Mouse (Mus musculus): ENCODE measurements at regions not wholly inside any gene's neighbourhood (a gene's known extent, or its start where the extent isn't known, plus 50 kb on each side); places are given as distances from the start of the nearest gene placed in this dataset.

DNA sequence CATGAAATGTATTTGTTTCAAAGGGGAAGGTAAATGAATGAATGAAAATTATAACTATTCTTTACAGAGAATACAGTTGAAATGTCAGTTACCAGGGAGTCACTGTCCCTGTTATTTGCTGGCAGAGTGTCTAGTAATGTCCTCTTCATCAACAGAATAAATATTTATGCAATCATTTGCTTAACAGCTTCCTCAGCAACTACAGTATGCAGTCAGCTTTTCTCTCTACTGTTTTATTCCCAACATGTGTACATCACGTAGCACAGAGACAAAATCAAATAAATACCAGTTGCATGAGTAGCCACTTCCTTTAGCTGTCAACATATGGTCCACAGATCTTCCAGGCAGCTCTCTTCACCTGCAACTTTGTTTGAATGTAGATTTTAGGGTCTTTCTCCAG is 90.2 kb upstream of the Plekhg1 start:
- Histone ChIP-seq H3K36me3 (ENCODE audit: insufficient read depth, low read length) (no peaks in the 10 kb centered on the region), H3K27ac (no peak overlapping the region), H3K4me3 (replicated peaks; ENCODE audit: low read depth, low read length) (no peak overlapping the region), H3K4me2 (ENCODE audit: low read length) (no peak overlapping the region), H3K4me1 (replicated peaks; ENCODE audit: insufficient read depth, low read length) (no peaks in the 10 kb centered on the region), H3K9me3 (replicated peaks; ENCODE audit: low read length) (no peaks in the 10 kb centered on the region), H3K27me3 (ENCODE audit: insufficient read depth, low read length) (no peaks in the 10 kb centered on the region), H3K9ac (ENCODE audit: low read depth, low read length) (no peak overlapping the region)
- ATAC-seq (replicated peaks; ENCODE audit: low FRiP score, low read depth): no peak
- DNase-seq (ENCODE audit: low spot score): no peak
- no peak for TF ChIP-seq CTCF (IDR thresholded peaks at IDR 0.05; ENCODE audit: low read depth)
- 49% methylated on average over 1 of the region's 1 CpGs for WGBS

DNA sequence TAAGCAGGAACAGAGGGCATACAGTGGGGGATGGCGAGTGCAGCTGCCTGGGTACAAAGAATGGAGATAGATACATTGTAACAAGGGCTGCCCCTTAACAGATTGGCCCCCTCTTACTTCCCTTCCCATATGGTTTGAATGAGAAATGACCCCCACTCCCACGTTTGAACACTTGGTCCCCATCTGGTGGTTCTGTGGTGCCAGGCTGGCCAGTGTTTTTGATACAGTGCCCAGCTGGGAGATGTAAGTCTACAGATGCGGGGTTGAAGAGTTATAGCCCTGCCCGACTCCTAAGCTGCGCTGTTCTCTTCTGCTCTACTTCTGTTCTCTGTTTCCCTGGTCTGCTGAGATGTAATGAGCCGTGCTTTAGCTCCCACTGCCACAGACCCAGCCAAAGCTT is 89.6 kb upstream of the Plekhg1 start:
- DNase-seq (ENCODE audit: low spot score): no peak
- Histone ChIP-seq H3K36me3 (ENCODE audit: insufficient read depth, low read length) (no peaks in the 10 kb centered on the region), H3K9me3 (replicated peaks; ENCODE audit: low read length) (no peaks in the 10 kb centered on the region), H3K27ac (no peak overlapping the region), H3K4me3 (replicated peaks; ENCODE audit: low read depth, low read length) (no peak overlapping the region), H3K27me3 (ENCODE audit: insufficient read depth, low read length) (no peaks in the 10 kb centered on the region), H3K4me1 (replicated peaks; ENCODE audit: insufficient read depth, low read length) (no peaks in the 10 kb centered on the region), H3K9ac (ENCODE audit: low read depth, low read length) (no peak overlapping the region), H3K4me2 (ENCODE audit: low read length) (no peak overlapping the region)
- 65% methylated on average over 6 of the region's 6 CpGs for WGBS
- no peak for TF ChIP-seq CTCF (IDR thresholded peaks at IDR 0.05; ENCODE audit: low read depth)
- no peak for ATAC-seq (replicated peaks; ENCODE audit: low FRiP score, low read depth)

DNA sequence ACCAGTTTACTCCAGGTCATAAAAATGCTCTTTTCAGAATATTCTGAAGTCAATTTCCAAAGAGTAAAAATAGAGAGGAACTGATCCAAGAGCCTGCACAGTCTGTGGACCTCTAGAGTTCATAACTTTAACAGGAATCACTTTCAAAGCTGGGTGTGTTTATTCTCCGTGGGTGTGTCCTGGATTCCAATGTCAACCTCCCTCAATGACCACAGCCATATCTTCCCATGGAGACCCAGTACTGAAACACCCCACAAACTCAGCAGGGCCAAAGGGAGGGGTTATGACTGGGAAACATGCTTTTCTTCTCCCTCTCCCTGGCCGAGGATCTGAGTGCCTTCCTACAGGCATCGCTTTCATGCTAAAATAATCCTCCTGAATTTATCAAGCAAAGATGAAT is 87.6 kb upstream of the Plekhg1 start:
- DNase-seq (ENCODE audit: low spot score) (no peak), ATAC-seq (replicated peaks; ENCODE audit: low FRiP score, low read depth) (no peak)
- 63% methylated on average over 3 of the region's 3 CpGs for WGBS
- Histone ChIP-seq H3K9ac (ENCODE audit: low read depth, low read length) (no peak overlapping the region), H3K9me3 (replicated peaks; ENCODE audit: low read length) (no peaks in the 10 kb centered on the region), H3K27me3 (ENCODE audit: insufficient read depth, low read length) (no peaks in the 10 kb centered on the region), H3K36me3 (ENCODE audit: insufficient read depth, low read length) (no peaks in the 10 kb centered on the region), H3K4me1 (replicated peaks; ENCODE audit: insufficient read depth, low read length) (no peaks in the 10 kb centered on the region), H3K27ac (no peak overlapping the region), H3K4me3 (replicated peaks; ENCODE audit: low read depth, low read length) (no peak overlapping the region), H3K4me2 (ENCODE audit: low read length) (no peak overlapping the region)
- TF ChIP-seq CTCF (IDR thresholded peaks at IDR 0.05; ENCODE audit: low read depth): no peak

DNA sequence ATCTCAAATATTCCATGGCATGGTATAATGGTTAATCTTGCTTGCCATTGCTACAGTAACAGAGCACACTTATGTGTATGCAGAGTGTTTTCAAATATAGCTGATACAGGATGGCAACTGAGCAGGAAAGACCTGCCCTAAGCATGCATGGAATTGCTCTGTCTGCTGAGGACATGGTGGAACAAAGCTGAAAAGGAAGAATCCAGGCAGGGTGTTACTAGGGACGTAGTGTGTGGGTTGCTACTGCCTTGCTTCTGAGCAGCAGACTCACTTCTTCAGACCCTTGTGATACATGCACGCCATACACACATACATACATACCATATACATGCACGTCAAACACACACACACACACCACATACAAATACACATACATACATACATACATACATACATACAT is 84.1 kb upstream of the Plekhg1 start:
- Histone ChIP-seq H3K4me3 (replicated peaks; ENCODE audit: low read depth, low read length) (no peak overlapping the region), H3K4me2 (ENCODE audit: low read length) (no peak overlapping the region), H3K4me1 (replicated peaks; ENCODE audit: insufficient read depth, low read length) (no peaks in the 10 kb centered on the region), H3K27me3 (ENCODE audit: insufficient read depth, low read length) (no peaks in the 10 kb centered on the region), H3K36me3 (ENCODE audit: insufficient read depth, low read length) (no peaks in the 10 kb centered on the region), H3K9ac (ENCODE audit: low read depth, low read length) (no peak overlapping the region), H3K27ac (no peak overlapping the region), H3K9me3 (replicated peaks; ENCODE audit: low read length) (no peaks in the 10 kb centered on the region)
- DNase-seq (ENCODE audit: low spot score) (no peak), ATAC-seq (replicated peaks; ENCODE audit: low FRiP score, low read depth) (no peak)
- TF ChIP-seq CTCF (IDR thresholded peaks at IDR 0.05; ENCODE audit: low read depth): no peak
- WGBS: 92% methylated on average over 3 of the region's 3 CpGs

DNA sequence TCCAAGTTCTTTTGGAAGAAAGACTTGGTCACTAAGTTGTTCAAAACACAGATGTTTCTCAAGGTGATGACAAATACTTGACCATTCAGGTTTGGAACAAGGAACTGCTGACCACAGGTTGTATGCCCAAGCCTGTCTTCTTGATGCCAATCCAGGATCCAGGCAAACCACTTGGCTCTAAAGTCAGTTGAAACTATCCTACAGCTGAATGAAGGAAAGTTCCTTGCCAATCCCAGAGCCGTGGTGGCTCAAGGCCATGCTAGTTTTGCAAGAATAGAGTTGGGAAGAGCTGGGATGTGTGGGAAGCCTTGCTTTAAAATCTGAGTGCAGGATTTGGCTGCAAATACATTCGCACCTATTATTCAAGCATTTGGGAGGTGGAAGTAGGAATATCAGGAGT is 78.0 kb upstream of the Plekhg1 start:
- DNase-seq (ENCODE audit: low spot score) (no peak), ATAC-seq (replicated peaks; ENCODE audit: low FRiP score, low read depth) (no peak)
- no peak overlapping the region for H3K4me2 ChIP-seq (ENCODE audit: low read length)
- no peaks in the 10 kb centered on the region for H3K36me3 ChIP-seq (ENCODE audit: insufficient read depth, low read length)
- no peaks in the 10 kb centered on the region for H3K4me1 ChIP-seq (replicated peaks; ENCODE audit: insufficient read depth, low read length)
- H3K9me3 ChIP-seq (replicated peaks; ENCODE audit: low read length): no peaks in the 10 kb centered on the region
- H3K9ac ChIP-seq (ENCODE audit: low read depth, low read length): no peak overlapping the region
- H3K4me3 ChIP-seq (replicated peaks; ENCODE audit: low read depth, low read length): no peak overlapping the region
- no peak for TF ChIP-seq CTCF (IDR thresholded peaks at IDR 0.05; ENCODE audit: low read depth)
- 95% methylated on average over 2 of the region's 2 CpGs for WGBS
- no peak overlapping the region for H3K27ac ChIP-seq
- no peaks in the 10 kb centered on the region for H3K27me3 ChIP-seq (ENCODE audit: insufficient read depth, low read length)

DNA sequence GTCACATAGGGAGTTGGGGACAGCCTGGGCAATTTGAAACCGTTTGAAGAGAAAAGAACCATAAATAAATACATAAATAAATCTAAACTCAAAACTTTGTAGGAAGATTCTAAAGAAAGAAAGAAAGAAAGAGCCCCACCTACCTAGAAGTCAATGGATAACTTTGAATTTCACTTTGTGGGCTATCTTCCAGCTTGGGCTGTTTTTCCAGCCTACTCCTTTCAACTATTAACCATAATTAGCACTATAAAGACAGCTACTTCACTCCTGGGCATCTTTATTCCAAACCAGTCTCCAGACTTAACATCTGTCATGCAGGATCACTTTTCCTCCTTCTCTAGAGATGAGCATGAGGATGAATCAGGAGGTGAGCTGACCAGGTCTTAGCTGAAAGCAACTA is 77.6 kb upstream of the Plekhg1 start:
- no peak for TF ChIP-seq CTCF (IDR thresholded peaks at IDR 0.05; ENCODE audit: low read depth)
- ATAC-seq (replicated peaks; ENCODE audit: low FRiP score, low read depth) (no peak), DNase-seq (ENCODE audit: low spot score) (no peak)
- H3K27ac ChIP-seq: no peak overlapping the region
- no peak overlapping the region for H3K4me3 ChIP-seq (replicated peaks; ENCODE audit: low read depth, low read length)
- H3K36me3 ChIP-seq (ENCODE audit: insufficient read depth, low read length): no peaks in the 10 kb centered on the region
- WGBS: 57% methylated on average over 1 of the region's 1 CpGs
- H3K4me1 ChIP-seq (replicated peaks; ENCODE audit: insufficient read depth, low read length): no peaks in the 10 kb centered on the region
- H3K4me2 ChIP-seq (ENCODE audit: low read length): no peak overlapping the region
- no peak overlapping the region for H3K9ac ChIP-seq (ENCODE audit: low read depth, low read length)
- H3K9me3 ChIP-seq (replicated peaks; ENCODE audit: low read length): no peaks in the 10 kb centered on the region
- no peaks in the 10 kb centered on the region for H3K27me3 ChIP-seq (ENCODE audit: insufficient read depth, low read length)

DNA sequence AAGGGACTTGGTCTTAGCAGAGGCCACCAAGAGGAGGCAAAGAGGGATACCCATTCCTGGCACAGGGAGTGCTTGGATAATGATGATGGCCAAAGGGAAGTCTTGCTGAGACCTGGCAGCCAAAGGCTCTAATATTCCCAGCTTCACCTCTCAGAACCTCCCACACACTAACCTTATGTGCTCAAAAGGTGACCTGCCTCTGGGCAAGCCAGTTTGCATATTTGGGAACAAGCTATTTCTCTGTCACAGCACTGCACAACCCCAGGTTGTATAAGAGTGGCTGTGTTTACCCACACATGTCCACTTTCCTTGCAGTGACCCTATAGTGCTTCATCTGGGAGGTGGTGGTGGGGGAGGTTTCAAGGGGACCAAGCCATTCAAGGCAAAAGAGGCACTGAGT is 76.9 kb upstream of the Plekhg1 start:
- DNase-seq (ENCODE audit: low spot score) (no peak), ATAC-seq (replicated peaks; ENCODE audit: low FRiP score, low read depth) (no peak)
- H3K36me3 ChIP-seq (ENCODE audit: insufficient read depth, low read length): no peaks in the 10 kb centered on the region
- no peak overlapping the region for H3K4me3 ChIP-seq (replicated peaks; ENCODE audit: low read depth, low read length)
- H3K9ac ChIP-seq (ENCODE audit: low read depth, low read length): no peak overlapping the region
- no peaks in the 10 kb centered on the region for H3K4me1 ChIP-seq (replicated peaks; ENCODE audit: insufficient read depth, low read length)
- H3K27ac ChIP-seq: no peak overlapping the region
- H3K9me3 ChIP-seq (replicated peaks; ENCODE audit: low read length): no peaks in the 10 kb centered on the region
- H3K27me3 ChIP-seq (ENCODE audit: insufficient read depth, low read length): no peaks in the 10 kb centered on the region
- H3K4me2 ChIP-seq (ENCODE audit: low read length): no peak overlapping the region
- TF ChIP-seq CTCF (IDR thresholded peaks at IDR 0.05; ENCODE audit: low read depth): no peak
